Mouse (Mus musculus): ENCODE results near the gene Vmn2r59. TPM values are rescaled to one million over a fixed set of nuclear protein-coding genes. Genes with fewer than 3 reads are reported as not detected.
"Not testable (repeated sequence)": the region's sequence is repeated elsewhere in the genome, so short reads cannot be mapped to it uniquely, and the experiment has no call there.

The Vmn2r59 gene
- not detected in 2 replicates for polyA plus RNA-seq (2015; fragmentation: Nextera tagmentation; extraction: Ambion mirVana)

DNA sequence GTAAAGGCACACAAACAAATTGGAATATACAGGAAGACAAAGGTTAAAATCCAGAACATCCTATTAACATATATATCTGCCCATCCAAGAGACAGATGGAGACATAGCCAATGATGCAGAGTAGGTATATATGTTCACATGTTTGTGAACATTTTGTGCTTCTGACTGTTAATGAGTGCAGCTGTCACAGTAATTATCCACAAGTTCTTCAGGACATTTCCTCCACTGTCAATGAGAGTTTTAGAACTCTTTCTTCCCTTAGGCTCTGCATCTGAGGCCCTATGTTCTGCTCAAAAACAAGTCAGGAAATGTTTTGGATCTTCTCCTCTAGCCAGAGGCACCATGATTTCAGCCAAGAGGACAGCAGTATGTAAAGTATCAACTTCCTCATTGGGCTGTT, at the start of gene Vmn2r59:
Gene Vmn2r59, minus strand, starts transcription at position 101 of the 400 bp plus-strand sequence.
- Histone ChIP-seq H3K27me3 (replicated peaks) (no peaks in the 10 kb centered on the region), H3K27ac (replicated peaks) (no peak within 1 kb of the TSS), H3K4me1 (no peaks in the 10 kb centered on the region), H3K36me3 (no peaks in the 10 kb centered on the region), H3K4me3 (replicated peaks) (no peak within 1 kb of the TSS), H3K9ac (replicated peaks) (no peak within 1 kb of the TSS), H3K9me3 (replicated peaks) (peaks cover 20% of the 10 kb centered on the region), H3K4me2 (no peak within 1 kb of the TSS)
- ATAC-seq (ENCODE audit: low FRiP score), result no peak

GRCm38 (mm10) chr7:42107470-42107869, 48.6 kb upstream of the Vmn2r59 start, which contains the start of gene Vmn2r60:
Gene Vmn2r60, plus strand, starts transcription at chr7:42107770.
- Histone ChIP-seq H3K27ac (replicated peaks) (no peak within 1 kb of the TSS), H3K4me1 (no peaks in the 10 kb centered on the region), H3K27me3 (replicated peaks) (no peaks in the 10 kb centered on the region), H3K9ac (replicated peaks) (no peak within 1 kb of the TSS), H3K9me3 (replicated peaks) (peaks cover 6% of the 10 kb centered on the region; the same call in 1 of the 2 replicates), H3K4me2 (no peak within 1 kb of the TSS), H3K4me3 (replicated peaks) (no peak within 1 kb of the TSS), H3K36me3 (no peaks in the 10 kb centered on the region)
- WGBS, result 84% methylated on average over 2 of the region's 2 CpGs
- no peak for ATAC-seq (ENCODE audit: low FRiP score)

DNA sequence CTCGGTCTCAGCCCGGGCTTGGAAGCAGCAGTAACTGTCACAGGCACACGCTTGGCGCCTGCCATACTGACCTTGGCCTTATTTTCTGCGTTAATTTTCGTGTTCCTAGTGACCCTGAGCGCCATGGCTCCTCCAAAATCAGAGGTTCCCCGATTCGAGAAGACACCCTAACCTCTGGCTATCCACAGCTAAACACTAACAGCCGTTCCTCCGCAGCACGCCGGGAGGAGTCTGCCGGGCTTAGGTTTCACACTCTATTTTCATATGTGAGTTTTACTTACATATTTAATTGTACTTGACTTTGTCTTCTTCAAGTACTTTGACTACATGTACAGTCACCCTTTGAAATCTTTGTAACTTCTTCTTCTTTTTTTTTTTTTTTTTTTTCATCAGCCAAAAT, 48.2 kb upstream of the Vmn2r59 start:
- not testable (repeated sequence) for H3K9ac ChIP-seq (replicated peaks); H3K4me1 ChIP-seq
- 81% methylated on average over 14 of the region's 14 CpGs for WGBS

More for the DNA sequence above, 48.2 kb upstream of the Vmn2r59 start:
- not testable (repeated sequence) for H3K27me3 ChIP-seq (replicated peaks); H3K4me2 ChIP-seq; H3K4me3 ChIP-seq (replicated peaks); H3K27ac ChIP-seq (replicated peaks); H3K9me3 ChIP-seq (replicated peaks); ATAC-seq (ENCODE audit: low FRiP score); H3K36me3 ChIP-seq

Other genes with a start within 250 kb of the Vmn2r59 start
- not detected in 2 replicates for gene Vmn2r58, start 186.3 kb downstream of the Vmn2r59 start, polyA plus RNA-seq (2015; fragmentation: Nextera tagmentation; extraction: Ambion mirVana)
- 0.01 TPM in 1 of 2 replicates, not detected in the other for gene Vmn2r60, start 48.7 kb upstream of the Vmn2r59 start, polyA plus RNA-seq (2015; fragmentation: Nextera tagmentation; extraction: Ambion mirVana)
- not detected in 2 replicates for gene Vmn2r61, start 201.0 kb upstream of the Vmn2r59 start, polyA plus RNA-seq (2015; fragmentation: Nextera tagmentation; extraction: Ambion mirVana)